Mouse (Mus musculus): ENCODE measurements around the gene Nxpe5.
"Not testable (repeated sequence)": the region's sequence is repeated elsewhere in the genome, so short reads cannot be mapped to it uniquely, and the experiment has no call there.

Gene Nxpe5

DNA sequence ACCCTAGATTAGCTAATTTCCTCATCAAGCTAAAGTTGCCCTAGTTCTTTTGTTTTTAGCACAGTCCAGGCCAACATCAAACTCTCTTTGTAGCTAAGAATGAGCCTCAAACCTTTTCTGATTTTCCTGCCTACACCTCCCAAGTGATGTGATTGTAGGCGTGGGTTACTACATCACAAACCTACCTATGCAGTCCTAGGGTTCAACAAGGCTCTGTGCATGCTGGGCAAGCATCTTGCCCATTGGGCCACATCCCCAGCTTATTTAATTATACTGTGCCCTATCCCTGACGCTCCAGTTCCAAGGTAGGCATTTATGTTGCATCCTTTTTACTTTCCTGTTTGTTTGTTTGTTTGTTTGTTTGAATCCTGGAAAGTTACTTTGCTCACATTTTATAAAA lies at the start of gene Nxpe5:
Nxpe5 (plus strand) TSS at position 199 of the 400 bp plus-strand sequence.
- DNase-seq (ENCODE audit: low read depth) = peak; percentile 54

GRCm38 (mm10) chr5:138186950-138187638 lies 38.6 kb upstream of the Nxpe5 start, which contains the start of the genes Taf6 and Cnpy4:
TSS of gene Taf6 (minus strand) at chr5:138187451.
TSS of gene Cnpy4 (plus strand) at chr5:138187485.
- DNase-seq (ENCODE audit: low read depth) = peak; percentile 94

GRCm38 (mm10) chr5:138187661-138188306 lies 37.9 kb upstream of the Nxpe5 start:
- DNase-seq (ENCODE audit: low read depth) = peak; percentile 92

DNA sequence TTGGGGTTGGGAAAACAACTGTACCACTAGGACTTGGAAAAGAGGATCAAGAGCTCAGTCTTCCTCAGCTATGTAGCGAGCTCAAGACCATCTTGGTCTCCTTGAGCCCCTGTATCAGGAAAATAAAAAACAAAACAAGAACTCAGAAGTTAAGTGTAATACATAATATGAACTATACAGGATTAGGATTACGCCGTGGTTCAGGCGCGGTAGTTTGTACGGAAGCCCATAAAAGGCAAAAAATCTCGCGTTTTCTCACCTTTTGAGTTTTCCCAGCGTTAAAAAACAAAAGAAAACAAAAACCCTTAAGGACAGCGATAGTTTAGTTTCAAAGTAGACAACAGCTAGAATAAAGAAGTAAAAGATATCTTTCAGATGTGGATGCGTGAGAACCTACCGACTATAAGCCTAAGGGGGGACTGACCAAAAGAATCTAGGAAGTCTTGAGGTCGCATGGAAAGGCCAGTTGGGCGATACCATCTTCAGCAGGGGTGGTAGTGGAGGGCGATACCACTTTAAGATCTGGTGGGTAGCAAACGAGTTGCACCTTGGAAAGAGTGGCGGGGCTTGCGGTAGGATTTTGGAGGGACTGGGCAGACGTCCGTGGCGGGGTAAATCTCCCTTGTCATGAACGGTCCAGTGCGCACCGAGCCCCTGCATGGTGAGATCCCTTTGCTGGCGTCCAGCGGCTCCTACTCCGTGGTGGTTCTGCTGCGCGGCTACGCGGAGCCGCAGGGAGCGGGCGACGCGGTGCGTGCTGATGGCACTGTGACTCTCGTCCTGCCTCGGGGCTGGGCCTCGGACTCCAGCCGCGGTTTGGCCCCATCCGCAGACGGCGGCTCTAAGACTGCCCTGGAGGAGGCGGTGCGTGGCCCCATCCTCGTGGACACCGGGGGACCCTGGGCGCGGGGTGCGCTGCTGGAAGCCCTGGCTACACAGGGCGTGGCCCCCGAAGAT lies 31.6 kb upstream of the Nxpe5 start, which contains the start of gene Mblac1:
Mblac1 (plus strand) TSS at position 544 of the 957 bp plus-strand sequence.
- peak; percentile 97 for DNase-seq (ENCODE audit: low read depth)

DNA sequence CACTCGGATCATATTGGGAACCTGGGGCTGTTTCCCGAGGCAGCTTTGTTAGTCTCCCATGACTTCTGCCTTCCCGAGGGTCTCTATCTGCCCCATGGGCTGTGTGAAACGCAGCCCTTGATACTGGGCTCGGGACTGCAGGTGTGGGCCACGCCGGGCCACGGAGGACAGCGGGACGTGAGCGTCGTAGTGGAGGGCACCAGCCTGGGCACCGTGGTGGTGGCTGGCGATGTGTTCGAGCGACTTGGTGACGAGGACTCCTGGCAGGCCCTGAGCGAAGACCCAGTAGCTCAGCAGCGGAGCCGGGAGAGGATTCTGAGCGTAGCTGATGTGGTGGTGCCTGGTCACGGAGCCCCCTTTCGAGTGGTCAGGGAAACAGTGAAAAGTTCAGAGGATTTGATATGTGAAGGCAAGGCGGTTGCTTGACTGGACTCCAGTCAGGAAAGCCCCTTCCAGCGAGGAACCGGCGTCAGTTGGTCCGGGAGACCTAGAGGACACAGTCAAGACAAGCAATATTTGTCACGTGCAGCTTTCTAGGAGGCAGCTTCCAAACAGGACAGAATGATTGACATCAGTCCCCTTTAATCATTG lies 30.8 kb upstream of the Nxpe5 start:
- DNase-seq (ENCODE audit: low read depth) = peak; percentile 71

DNA sequence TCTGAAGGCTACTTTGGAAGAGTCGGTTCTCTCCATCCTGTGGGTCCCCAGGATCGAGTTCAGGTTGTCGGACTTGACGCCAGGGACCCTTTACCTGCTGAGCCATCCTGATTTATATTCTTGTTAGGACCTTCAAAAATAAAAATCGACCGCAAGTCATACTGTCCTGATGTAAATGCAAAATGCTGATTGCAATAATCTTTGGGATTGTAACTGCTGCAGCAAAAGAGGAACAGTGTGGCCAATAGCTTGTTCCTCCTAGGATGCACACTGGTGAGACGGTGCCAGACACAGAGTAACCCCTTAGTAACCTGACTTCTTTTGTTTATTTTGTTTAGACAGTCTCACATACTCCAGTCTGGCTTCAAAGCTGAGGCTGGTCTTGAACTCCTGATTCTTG lies 30.2 kb upstream of the Nxpe5 start:
- peak; percentile 61 for DNase-seq (ENCODE audit: low read depth)

- DNase-seq (ENCODE audit: low read depth) = peak; percentile 53
Observed at GRCm38 (mm10) chr5:138199576-138199975, 26.1 kb upstream of the Nxpe5 start.

- DNase-seq (ENCODE audit: low read depth) = no peak
Observed at GRCm38 (mm10) chr5:138202086-138202485, 23.6 kb upstream of the Nxpe5 start.

DNA sequence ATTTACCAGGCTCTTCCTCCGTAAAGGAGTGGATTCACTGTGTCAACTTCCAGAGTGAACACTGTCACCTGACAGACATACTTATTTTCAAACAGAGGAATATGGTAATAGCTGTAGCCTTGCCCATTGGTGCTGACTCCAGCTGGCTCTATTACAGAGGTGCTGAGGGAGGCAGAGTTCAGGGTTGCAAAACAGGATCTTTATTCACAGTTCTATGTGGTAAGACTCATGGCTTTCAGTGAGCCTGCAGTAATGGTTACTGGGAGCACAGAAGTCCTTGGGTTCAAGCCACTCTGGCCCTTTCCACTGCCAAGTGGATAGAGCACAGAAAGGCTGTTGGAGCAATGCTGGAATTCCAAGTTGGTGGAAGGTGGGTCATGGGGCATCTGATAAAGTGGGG lies 18.4 kb upstream of the Nxpe5 start:
- peak; percentile 60 for DNase-seq (ENCODE audit: low read depth)

- no peak for DNase-seq (ENCODE audit: low read depth)
Observed at GRCm38 (mm10) chr5:138207873-138208272, 17.8 kb upstream of the Nxpe5 start.

DNA sequence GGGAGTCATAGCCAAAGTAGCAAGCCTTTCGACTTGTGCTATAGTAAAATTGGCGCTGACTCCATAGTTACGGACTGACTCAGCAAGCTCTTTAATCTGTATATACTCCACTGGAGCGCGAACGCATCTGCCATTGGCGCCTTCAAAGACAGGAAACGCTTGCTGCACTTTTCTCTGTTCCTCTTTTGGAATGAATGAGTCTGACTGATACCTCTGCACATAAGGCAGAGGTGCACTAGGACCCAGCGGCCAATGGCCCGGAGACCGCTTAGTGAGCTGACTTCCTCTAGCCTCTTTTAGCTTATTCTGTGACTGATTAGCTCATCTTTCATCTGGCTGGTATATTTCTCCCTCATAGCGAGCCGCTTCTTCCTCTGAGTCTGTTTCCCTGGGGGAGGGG lies 9.1 kb upstream of the Nxpe5 start:
- not testable (repeated sequence) for DNase-seq (ENCODE audit: low read depth)

DNA sequence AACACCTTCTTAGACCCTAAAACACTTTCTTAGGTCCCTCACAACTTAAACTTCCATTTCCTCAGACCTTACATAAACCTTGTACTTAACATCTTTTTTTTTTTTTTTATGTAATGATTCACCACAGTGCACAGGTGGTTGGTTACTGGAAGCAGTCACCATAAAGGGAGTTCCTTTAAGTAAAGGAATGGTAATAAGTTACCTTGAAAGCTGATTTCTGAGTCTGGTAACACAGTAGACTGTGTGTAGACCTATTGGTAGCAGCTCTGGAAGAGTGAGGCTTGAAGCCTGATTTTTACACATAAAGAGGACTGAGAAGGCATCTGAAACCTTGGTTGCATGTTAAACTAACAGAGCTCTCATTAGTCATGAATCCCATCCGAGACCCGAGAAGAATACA lies 5.8 kb upstream of the Nxpe5 start:
- DNase-seq (ENCODE audit: low read depth) = no peak

DNA sequence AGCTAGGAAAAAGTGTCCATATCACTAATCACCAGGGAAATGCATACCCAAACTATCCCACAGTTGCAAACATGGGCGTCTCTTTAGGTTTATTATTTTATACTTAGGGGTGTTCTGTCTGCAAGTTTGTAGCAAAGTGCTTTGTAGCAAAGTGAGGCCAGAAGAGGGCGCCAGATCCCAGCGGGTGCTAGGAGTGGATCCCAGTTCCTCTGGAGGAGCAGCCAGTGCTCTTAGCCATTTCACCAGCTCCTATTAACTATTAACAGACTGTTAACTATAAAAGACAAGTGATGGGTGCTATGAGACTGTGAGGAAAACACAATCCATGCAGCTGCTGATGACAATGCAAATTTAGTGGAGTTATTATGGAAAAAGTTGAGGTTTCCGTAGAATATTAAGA lies 3.6 kb upstream of the Nxpe5 start:
- peak; percentile 91 for DNase-seq (ENCODE audit: low read depth)

- DNase-seq (ENCODE audit: low read depth) = peak; percentile 51
Observed at GRCm38 (mm10) chr5:138223287-138223686, 2.4 kb upstream of the Nxpe5 start.

DNA sequence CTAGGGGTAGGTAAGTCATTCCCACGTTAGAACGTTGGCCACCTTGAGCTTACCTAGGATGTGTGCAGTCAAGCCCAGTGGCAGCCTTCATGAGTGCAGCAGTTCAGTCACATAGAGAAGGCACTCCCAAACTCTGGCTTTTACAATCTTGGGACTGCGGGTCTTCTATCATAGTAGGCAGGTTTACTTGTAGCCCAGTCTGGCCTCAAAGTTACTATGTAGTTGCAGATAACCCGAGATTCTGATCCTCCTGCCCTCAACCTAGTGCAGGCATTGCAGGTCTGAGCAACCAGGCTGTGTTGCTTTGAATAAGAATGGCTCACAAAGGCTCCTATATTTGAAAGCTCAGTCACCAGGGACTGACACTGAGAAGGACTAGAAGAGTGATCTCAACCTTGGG lies 793 bp downstream of the Nxpe5 start:
- DNase-seq (ENCODE audit: low read depth) = peak; percentile 62

DNA sequence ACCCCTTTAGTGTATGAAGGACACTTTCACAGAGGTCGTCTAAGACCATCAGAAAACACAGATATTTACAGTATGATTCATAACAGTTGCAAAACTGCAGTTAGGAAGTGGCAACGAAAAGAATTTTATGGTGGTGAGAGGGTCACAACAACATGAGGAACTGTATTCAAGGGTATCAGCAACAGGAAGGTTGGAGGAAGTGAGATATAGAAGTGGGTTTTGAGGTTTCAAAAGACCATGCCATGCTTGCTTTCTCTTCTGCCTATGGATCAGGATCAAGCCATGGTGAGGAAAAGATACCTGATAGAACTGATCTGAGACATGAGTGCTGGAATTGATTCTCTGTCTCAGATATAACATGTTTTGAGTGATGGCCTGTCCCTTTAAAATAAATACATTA lies 1.7 kb downstream of the Nxpe5 start:
- peak; percentile 99 for DNase-seq (ENCODE audit: low read depth)

GRCm38 (mm10) chr5:138228026-138228425 lies 2.3 kb downstream of the Nxpe5 start:
- DNase-seq (ENCODE audit: low read depth) = peak; percentile 87

- no peak for DNase-seq (ENCODE audit: low read depth)
Observed at GRCm38 (mm10) chr5:138229511-138229910, 3.8 kb downstream of the Nxpe5 start.

DNA sequence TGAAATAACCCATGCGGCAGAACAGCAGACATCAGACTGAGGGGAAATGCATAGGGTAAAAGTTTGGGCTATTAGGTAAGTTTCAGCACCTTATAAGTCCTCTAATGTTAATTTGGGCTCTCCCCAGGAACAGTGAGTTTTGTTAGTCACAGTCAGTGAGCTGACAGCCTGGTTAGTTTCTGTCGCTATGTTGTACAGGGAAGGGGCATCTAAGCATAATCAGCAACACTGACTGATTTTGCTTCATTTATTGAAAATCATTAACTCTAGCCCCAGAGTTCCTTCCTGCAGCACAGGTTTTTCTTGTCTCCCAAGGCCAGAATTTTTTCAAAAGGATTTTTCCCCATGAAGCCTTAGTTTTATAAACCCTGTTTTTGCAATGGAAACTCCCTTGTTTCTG lies 8.1 kb downstream of the Nxpe5 start:
- no peak for DNase-seq (ENCODE audit: low read depth)

GRCm38 (mm10) chr5:138234224-138234623 lies 8.5 kb downstream of the Nxpe5 start:
- no peak for DNase-seq (ENCODE audit: low read depth)

- DNase-seq (ENCODE audit: low read depth) = peak; percentile 92
Observed at GRCm38 (mm10) chr5:138241511-138241910, 15.8 kb downstream of the Nxpe5 start.

DNA sequence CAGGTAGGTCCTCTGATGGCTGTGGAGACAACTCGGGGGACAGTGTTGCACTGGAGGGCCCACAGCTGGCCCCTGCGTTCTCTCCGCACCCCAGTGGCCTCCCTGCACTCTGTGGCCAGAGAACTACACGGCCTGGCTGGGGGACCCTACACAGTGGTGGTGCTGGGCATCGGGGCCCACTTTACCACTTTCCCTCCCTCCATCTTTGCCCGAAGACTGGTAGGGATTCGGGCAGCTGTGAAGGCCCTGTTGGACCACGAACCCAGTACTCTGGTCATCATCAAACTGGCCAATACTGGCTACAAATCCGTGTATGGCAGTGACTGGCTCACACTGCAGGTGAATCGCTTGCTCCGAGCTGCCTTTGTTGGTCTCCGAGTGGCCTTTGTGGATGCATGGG lies 25.4 kb downstream of the Nxpe5 start:
- DNase-seq (ENCODE audit: low read depth) = no peak

Data from 416B (cell line).